Mouse (Mus musculus) stomach, embryonic 16.5 days (tissue): ENCODE results near the gene 1700017N19Rik. TPM values are rescaled to one million over a fixed set of nuclear protein-coding genes. Genes with fewer than 3 reads are reported as not detected.

Source experiments
- ATAC-seq: fragments of 200-750 bp; cut with Nextera tagmentation; 2 replicates; pipeline ENCODE4 v1.8.0; 2017; ENCODE audit warnings: moderate number of reproducible peaks, moderate TSS enrichment; ENCODE audit not compliant: insufficient read depth, low FRiP score
- H3K27ac ChIP-seq: fragments of 300-500 bp; sonication (generic); 2 replicates; pipeline ENCODE4 v1.5.1; 2014; ENCODE audit warnings: low read length
- H3K27me3 ChIP-seq: fragments of 300-500 bp; sonication (generic); 2 replicates; pipeline ENCODE4 v1.6.1; 2014; ENCODE audit warnings: low read length, control low read depth, mixed read lengths; ENCODE audit not compliant: control insufficient read depth, insufficient read depth
- H3K36me3 ChIP-seq: fragments of 300-500 bp; sonication (generic); 2 replicates; pipeline ENCODE4 v1.6.1; 2014; ENCODE audit warnings: low read length; ENCODE audit not compliant: control insufficient read depth, insufficient read depth
- H3K4me1 ChIP-seq: fragments of 300-500 bp; sonication (generic); 2 replicates; pipeline ENCODE4 v1.6.1; 2014; ENCODE audit warnings: low read length, control low read depth, mixed read lengths; ENCODE audit not compliant: control insufficient read depth, insufficient read depth
- H3K4me2 ChIP-seq: fragments of 300-500 bp; sonication (generic); 2 replicates; pipeline ENCODE4 v1.6.1; 2014; ENCODE audit warnings: low read depth, low read length, mixed read lengths
- H3K4me3 ChIP-seq: fragments of 300-500 bp; sonication (generic); replicated peaks from 2 replicates; pipeline ENCODE4 v1.5.1; 2014; ENCODE audit warnings: mild to moderate bottlenecking, low read length
- H3K9ac ChIP-seq: fragments of 300-500 bp; sonication (generic); 2 replicates; pipeline ENCODE4 v1.6.1; 2014; ENCODE audit warnings: low read length
- H3K9me3 ChIP-seq: fragments of 300-500 bp; sonication (generic); replicated peaks from 2 replicates; pipeline ENCODE4 v1.6.1; 2016; ENCODE audit warnings: low read length, control low read depth; ENCODE audit not compliant: control insufficient read depth
- WGBS: fragments of 180-500 bp; shearing (Covaris S2); extraction: QIAGEN DNeasy Blood & Tissue Kit; methylation state at CpG from one replicate; pipeline ENCODE4 v1.1.7; 2014; 5-methylcytosine and 5-hydroxymethylcytosine counted together
- polyA plus RNA-seq: library from polyadenylated mRNA; unstranded; fragments of >200 nt; fragmentation: Nextera tagmentation; extraction: Ambion mirVana; gene quantifications from 2 replicates; pipeline ENCODE4 v1.2.1, GENCODE M21; 2015

1700017N19Rik gene
- polyA plus RNA-seq, 1 experiment from 2014 or later: not detected

DNA sequence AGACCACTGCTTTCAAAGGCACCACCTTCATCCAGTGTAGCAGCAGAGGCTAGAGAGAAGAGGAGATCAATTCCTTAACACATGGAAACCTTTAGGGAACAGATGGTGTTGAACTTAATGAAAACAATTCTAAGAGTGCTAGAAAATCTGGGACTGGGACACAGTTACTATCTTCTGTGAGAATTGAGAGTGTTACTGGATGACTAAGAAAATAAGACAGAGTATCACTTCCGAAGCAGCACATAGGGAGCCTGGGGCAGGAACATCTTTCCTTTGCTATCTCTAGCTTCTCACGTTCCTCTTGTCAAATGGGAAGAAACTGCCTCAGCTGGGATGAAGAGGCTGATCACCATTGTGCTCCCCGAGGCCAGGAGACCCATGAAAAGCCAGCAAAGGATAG is 52.6 kb downstream of the 1700017N19Rik start:
- Histone ChIP-seq H3K27ac (no peak overlapping the region), H3K4me3 (no peak overlapping the region), H3K36me3 (no peaks in the 10 kb centered on the region), H3K27me3 (no peaks in the 10 kb centered on the region), H3K4me2 (no peak overlapping the region), H3K9me3 (no peaks in the 10 kb centered on the region), H3K9ac (no peak overlapping the region), H3K4me1 (no peaks in the 10 kb centered on the region)
- ATAC-seq: no peak
- WGBS: 79% methylated on average over 3 of the region's 3 CpGs

DNA sequence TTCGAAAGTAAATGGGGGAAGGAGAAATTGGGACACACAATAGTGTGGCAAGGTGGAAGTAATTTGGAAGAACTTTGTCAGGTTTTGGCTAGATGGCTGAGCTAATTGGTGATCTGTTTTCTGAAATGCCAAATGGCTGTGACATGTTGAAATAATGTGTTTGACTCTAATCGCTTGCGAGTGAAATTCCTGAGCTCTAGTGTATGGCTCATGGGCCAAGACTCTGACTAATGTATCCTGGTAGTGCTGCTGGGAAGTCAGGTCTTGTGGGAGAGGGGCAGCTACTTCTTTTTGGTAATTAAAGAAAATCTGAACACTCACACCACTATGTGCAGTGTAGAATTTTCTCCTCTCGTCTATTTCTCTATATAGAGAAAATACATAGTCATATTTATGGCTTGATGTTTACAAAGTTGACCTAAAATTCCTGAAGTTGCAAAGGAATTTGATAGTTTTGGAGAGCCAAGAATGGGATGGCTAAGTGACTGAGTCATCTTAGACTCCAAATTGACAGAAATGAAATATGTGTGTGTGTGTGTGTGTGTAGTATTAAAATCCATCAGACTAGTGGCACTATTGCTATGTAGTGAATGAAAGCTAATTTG is 55.1 kb downstream of the 1700017N19Rik start:
- Histone ChIP-seq H3K4me1 (no peaks in the 10 kb centered on the region), H3K27ac (no peak overlapping the region), H3K4me2 (no peak overlapping the region), H3K9me3 (no peaks in the 10 kb centered on the region), H3K9ac (no peak overlapping the region), H3K36me3 (no peaks in the 10 kb centered on the region), H3K27me3 (no peaks in the 10 kb centered on the region), H3K4me3 (no peak overlapping the region)
- no peak for ATAC-seq
- 61% methylated on average over 4 of the region's 4 CpGs for WGBS

DNA sequence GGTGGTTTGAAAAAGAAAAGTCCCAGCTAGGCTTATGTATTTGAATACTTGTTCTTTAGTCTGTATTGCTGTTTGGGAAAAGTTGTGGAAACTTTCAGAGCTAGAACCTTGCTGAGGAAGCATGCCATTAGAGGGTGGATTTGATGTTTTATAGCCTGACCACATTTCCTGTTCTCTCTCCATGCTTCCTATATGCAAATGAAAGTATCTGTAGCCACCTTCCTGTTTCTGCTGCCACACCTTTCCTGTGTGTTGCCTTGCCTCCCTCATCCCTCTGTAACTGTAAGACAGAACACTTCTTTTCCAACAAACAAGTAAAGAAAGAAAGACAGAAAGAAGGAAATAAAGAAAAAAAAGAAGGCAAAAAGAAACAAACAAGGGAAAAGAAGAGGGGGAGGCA is 63.9 kb downstream of the 1700017N19Rik start:
- no peak overlapping the region for H3K27ac ChIP-seq
- no peak overlapping the region for H3K4me3 ChIP-seq
- H3K9ac ChIP-seq: no peak overlapping the region
- H3K4me2 ChIP-seq: no peak overlapping the region
- H3K27me3 ChIP-seq: no peaks in the 10 kb centered on the region
- H3K9me3 ChIP-seq: no peaks in the 10 kb centered on the region
- H3K36me3 ChIP-seq: no peaks in the 10 kb centered on the region
- H3K4me1 ChIP-seq: no peaks in the 10 kb centered on the region
- no peak for ATAC-seq

DNA sequence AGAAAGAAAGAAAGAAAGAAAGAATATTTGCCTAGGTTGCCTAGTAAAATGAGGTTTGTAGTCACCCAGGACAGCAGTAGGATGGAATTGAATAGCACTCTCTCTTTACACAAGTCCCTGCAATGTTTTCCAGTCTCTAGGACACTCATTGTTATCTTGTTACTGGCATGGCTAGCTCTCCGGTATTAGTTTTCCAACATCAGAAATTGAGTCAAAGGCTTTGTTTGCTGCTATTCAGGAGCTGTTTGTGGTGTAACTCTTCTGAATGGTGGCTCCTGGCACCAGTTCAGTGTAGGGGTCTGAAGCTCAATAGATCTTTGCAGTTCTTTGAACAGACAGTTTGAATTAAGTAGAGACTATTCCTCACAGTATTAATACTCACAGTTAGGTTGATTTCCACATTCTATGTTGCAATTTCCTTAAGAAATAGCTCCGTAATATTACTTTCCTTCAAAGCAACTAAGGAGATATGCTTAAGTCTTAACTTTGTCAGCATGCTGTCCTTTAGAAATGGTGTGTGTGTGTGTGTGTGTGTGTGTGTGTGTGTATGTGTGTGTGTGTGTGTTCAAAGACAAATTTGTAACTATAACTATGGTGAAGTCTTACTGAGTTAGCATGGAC is 71.8 kb downstream of the 1700017N19Rik start:
- Histone ChIP-seq H3K27ac (no peak overlapping the region), H3K9ac (no peak overlapping the region), H3K27me3 (no peaks in the 10 kb centered on the region), H3K4me1 (no peaks in the 10 kb centered on the region), H3K36me3 (no peaks in the 10 kb centered on the region), H3K9me3 (no peaks in the 10 kb centered on the region), H3K4me3 (no peak overlapping the region), H3K4me2 (no peak overlapping the region)
- ATAC-seq: no peak
- 57% methylated on average over 2 of the region's 2 CpGs for WGBS

Other genes with a start within 250 kb of the 1700017N19Rik start
- not detected in 2 replicates for gene Gm4302, start 249.6 kb upstream of the 1700017N19Rik start, polyA plus RNA-seq
- not detected in 2 replicates for gene Gm4303, start 244.5 kb upstream of the 1700017N19Rik start, polyA plus RNA-seq
- not detected in 2 replicates for gene Gm4305, start 239.4 kb upstream of the 1700017N19Rik start, polyA plus RNA-seq
- gene Gm4307, start 229.1 kb upstream of the 1700017N19Rik start, polyA plus RNA-seq: not detected in 2 replicates
- not detected in 2 replicates for gene Gm4312, start 207.9 kb upstream of the 1700017N19Rik start, polyA plus RNA-seq
- 22.2 and 23.5 TPM in 2 replicates for gene Tmtc3, start 103.1 kb upstream of the 1700017N19Rik start, polyA plus RNA-seq
- 4.0 and 4.8 TPM in 2 replicates for gene Cep290, start 102.9 kb upstream of the 1700017N19Rik start, polyA plus RNA-seq
- 7.2 and 7.9 TPM in 2 replicates for gene 4930430F08Rik, start 61 bp upstream of the 1700017N19Rik start, polyA plus RNA-seq